Mouse (Mus musculus): Measurements from ENCODE around the gene 6430548M08Rik. TPM values are rescaled to one million over a fixed set of nuclear protein-coding genes. Genes with fewer than 3 reads are reported as not detected.

Gene 6430548M08Rik
- total RNA-seq, 1 experiment = 0.54 TPM

DNA sequence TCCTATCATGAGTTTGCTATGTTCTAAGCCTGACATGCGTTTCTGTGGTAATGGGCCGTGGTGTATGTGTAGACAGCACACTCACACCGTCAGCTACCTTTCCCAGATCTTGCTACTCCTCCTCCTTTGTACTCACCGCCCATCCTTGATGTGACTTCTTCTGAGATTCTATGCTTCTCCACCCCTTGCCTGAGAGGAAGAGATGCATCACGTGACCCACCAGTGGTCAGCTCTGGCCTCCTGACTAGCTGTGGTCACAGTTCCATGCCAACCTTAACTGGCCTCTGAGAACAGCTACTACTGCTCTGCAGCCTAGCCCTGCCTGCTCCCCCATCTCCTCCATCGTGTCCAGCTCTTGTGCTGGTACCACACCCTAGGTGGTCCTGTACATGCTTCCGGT is 21.7 kb downstream of the 6430548M08Rik start:
- Histone ChIP-seq H3K9ac (ENCODE audit: insufficient read depth, low read depth, low read length, poor library complexity, severe bottlenecking) (no peak overlapping the region), H3K36me3 (ENCODE audit: control insufficient read depth, insufficient read depth, low read length, poor library complexity, severe bottlenecking) (no peaks in the 10 kb centered on the region), H3K4me3 (ENCODE audit: insufficient read depth in 1 of 2, low read depth in 1 of 2, low read length in 2 of 2, poor library complexity in 1 of 2, severe bottlenecking in 1 of 2) (no peak overlapping the region), H3K9me3 (ENCODE audit: control insufficient read depth, insufficient read depth, low read depth, low read length) (no peaks in the 10 kb centered on the region), H3K27ac (ENCODE audit: insufficient read depth, low read depth, low read length, poor library complexity, severe bottlenecking) (no peak overlapping the region), H3K4me1 (ENCODE audit: control insufficient read depth in 2 of 2, insufficient read depth in 2 of 2, low read length in 2 of 2, poor library complexity in 1 of 2) (no peaks in the 10 kb centered on the region)
- no peak for DNase-seq (ENCODE audit: low read depth, low spot score)
- in situ Hi-C loops (cut with MboI; ENCODE audit: low sequenced_read_pairs in 2 of 2, unreplicated experiment in 2 of 2) = no loop called here
- TF ChIP-seq CHD2 (IDR thresholded peaks at IDR 0.05; ENCODE audit: low read depth, low read length) = no peak
- no peak for TF ChIP-seq MAFK (IDR thresholded peaks at IDR 0.05; ENCODE audit: insufficient read depth, low read depth, low read length)
- no peak for TF ChIP-seq ZC3H11A (IDR thresholded peaks at IDR 0.05; ENCODE audit: borderline replicate concordance, low read depth, low read length)
- no peak for TF ChIP-seq ZNF384 (IDR thresholded peaks at IDR 0.05; ENCODE audit: low read depth, low read length)
- no peak for TF ChIP-seq HCFC1 (IDR thresholded peaks at IDR 0.05; ENCODE audit: borderline replicate concordance, insufficient read depth, low read length)

DNA sequence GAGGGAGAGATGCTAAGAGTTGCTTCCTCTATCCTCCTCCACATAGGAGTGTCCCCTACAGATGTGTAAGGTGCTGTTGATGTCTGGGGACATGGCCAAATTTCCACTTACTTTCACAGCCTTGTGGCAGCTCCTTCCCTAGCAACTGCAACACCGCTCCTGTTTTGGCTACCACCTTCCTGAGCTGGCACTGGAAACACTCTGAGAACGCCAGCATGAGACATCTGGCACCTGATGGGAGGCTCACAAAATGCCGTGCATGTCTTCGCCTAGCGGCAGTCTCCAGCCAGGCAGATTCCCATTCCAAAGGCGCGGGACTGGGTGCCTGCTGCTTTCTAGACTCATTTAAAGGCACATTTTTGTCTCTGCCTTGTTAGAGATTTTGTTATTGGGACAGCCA is 22.7 kb downstream of the 6430548M08Rik start:
- DNase-seq (ENCODE audit: low read depth, low spot score) = no peak

GRCm38 (mm10) chr8:120138958-120139357 is 25.0 kb downstream of the 6430548M08Rik start:
- Histone ChIP-seq H3K4me1 (ENCODE audit: control insufficient read depth in 2 of 2, insufficient read depth in 2 of 2, low read length in 2 of 2, poor library complexity in 1 of 2) (no peaks in the 10 kb centered on the region), H3K36me3 (ENCODE audit: control insufficient read depth, insufficient read depth, low read length, poor library complexity, severe bottlenecking) (no peaks in the 10 kb centered on the region), H3K4me3 (ENCODE audit: insufficient read depth in 1 of 2, low read depth in 1 of 2, low read length in 2 of 2, poor library complexity in 1 of 2, severe bottlenecking in 1 of 2) (no peak overlapping the region), H3K9ac (ENCODE audit: insufficient read depth, low read depth, low read length, poor library complexity, severe bottlenecking) (no peak overlapping the region), H3K27ac (ENCODE audit: insufficient read depth, low read depth, low read length, poor library complexity, severe bottlenecking) (no peak overlapping the region), H3K9me3 (ENCODE audit: control insufficient read depth, insufficient read depth, low read depth, low read length) (no peaks in the 10 kb centered on the region)
- in situ Hi-C loops (cut with MboI; ENCODE audit: low sequenced_read_pairs in 2 of 2, unreplicated experiment in 2 of 2) = no loop called here
- no peak for DNase-seq (ENCODE audit: low read depth, low spot score)
- TF ChIP-seq ZNF384 (IDR thresholded peaks at IDR 0.05; ENCODE audit: low read depth, low read length) = no peak
- TF ChIP-seq CHD2 (IDR thresholded peaks at IDR 0.05; ENCODE audit: low read depth, low read length) = no peak
- no peak for TF ChIP-seq MAFK (IDR thresholded peaks at IDR 0.05; ENCODE audit: insufficient read depth, low read depth, low read length)
- no peak for TF ChIP-seq ZC3H11A (IDR thresholded peaks at IDR 0.05; ENCODE audit: borderline replicate concordance, low read depth, low read length)
- TF ChIP-seq HCFC1 (IDR thresholded peaks at IDR 0.05; ENCODE audit: borderline replicate concordance, insufficient read depth, low read length) = no peak

More for the DNA sequence above, 22.7 kb downstream of the 6430548M08Rik start:
- no peaks in the 10 kb centered on the region for H3K9me3 ChIP-seq (ENCODE audit: control insufficient read depth, insufficient read depth, low read depth, low read length)
- TF ChIP-seq CHD2 (IDR thresholded peaks at IDR 0.05; ENCODE audit: low read depth, low read length) (no peak), MAFK (IDR thresholded peaks at IDR 0.05; ENCODE audit: insufficient read depth, low read depth, low read length) (no peak), ZNF384 (IDR thresholded peaks at IDR 0.05; ENCODE audit: low read depth, low read length) (no peak), ZC3H11A (IDR thresholded peaks at IDR 0.05; ENCODE audit: borderline replicate concordance, low read depth, low read length) (no peak), HCFC1 (IDR thresholded peaks at IDR 0.05; ENCODE audit: borderline replicate concordance, insufficient read depth, low read length) (no peak)
- H3K4me1 ChIP-seq (ENCODE audit: control insufficient read depth in 2 of 2, insufficient read depth in 2 of 2, low read length in 2 of 2, poor library complexity in 1 of 2) = no peaks in the 10 kb centered on the region
- no peak overlapping the region for H3K27ac ChIP-seq (ENCODE audit: insufficient read depth, low read depth, low read length, poor library complexity, severe bottlenecking)
- H3K36me3 ChIP-seq (ENCODE audit: control insufficient read depth, insufficient read depth, low read length, poor library complexity, severe bottlenecking) = no peaks in the 10 kb centered on the region
- no peak overlapping the region for H3K9ac ChIP-seq (ENCODE audit: insufficient read depth, low read depth, low read length, poor library complexity, severe bottlenecking)
- H3K4me3 ChIP-seq (ENCODE audit: insufficient read depth in 1 of 2, low read depth in 1 of 2, low read length in 2 of 2, poor library complexity in 1 of 2, severe bottlenecking in 1 of 2) = no peak overlapping the region
- in situ Hi-C loops (cut with MboI; ENCODE audit: low sequenced_read_pairs in 2 of 2, unreplicated experiment in 2 of 2) = no loop called here

DNA sequence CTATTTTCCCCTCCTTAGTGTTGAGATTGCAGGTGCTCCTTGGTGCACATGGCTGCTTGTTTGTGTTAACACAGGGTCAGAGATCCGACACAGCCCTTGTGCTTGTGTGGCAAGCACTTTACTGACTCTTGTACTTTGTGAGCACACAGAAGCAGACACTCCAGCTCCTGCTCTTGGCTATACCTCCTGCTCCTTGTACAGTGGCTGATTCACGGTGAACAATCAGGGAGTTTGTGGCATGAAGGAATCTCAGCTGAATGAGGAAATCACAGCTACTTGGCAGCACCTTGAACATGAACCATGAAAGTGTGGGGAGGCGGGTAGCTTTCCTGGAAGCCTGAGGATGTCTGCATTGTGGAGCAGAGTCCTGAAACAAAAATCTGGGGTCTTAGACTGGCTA is 26.8 kb downstream of the 6430548M08Rik start:
- Histone ChIP-seq H3K4me1 (ENCODE audit: control insufficient read depth in 2 of 2, insufficient read depth in 2 of 2, low read length in 2 of 2, poor library complexity in 1 of 2) (no peaks in the 10 kb centered on the region; a peak in 1 of 4 replicates), H3K27ac (ENCODE audit: insufficient read depth, low read depth, low read length, poor library complexity, severe bottlenecking) (no peak overlapping the region), H3K4me3 (ENCODE audit: insufficient read depth in 1 of 2, low read depth in 1 of 2, low read length in 2 of 2, poor library complexity in 1 of 2, severe bottlenecking in 1 of 2) (no peak overlapping the region), H3K9ac (ENCODE audit: insufficient read depth, low read depth, low read length, poor library complexity, severe bottlenecking) (no peak overlapping the region), H3K36me3 (ENCODE audit: control insufficient read depth, insufficient read depth, low read length, poor library complexity, severe bottlenecking) (no peaks in the 10 kb centered on the region), H3K9me3 (ENCODE audit: control insufficient read depth, insufficient read depth, low read depth, low read length) (no peaks in the 10 kb centered on the region)
- TF ChIP-seq MAFK (IDR thresholded peaks at IDR 0.05; ENCODE audit: insufficient read depth, low read depth, low read length) (no peak), CHD2 (IDR thresholded peaks at IDR 0.05; ENCODE audit: low read depth, low read length) (no peak), ZC3H11A (IDR thresholded peaks at IDR 0.05; ENCODE audit: borderline replicate concordance, low read depth, low read length) (no peak), ZNF384 (IDR thresholded peaks at IDR 0.05; ENCODE audit: low read depth, low read length) (no peak), HCFC1 (IDR thresholded peaks at IDR 0.05; ENCODE audit: borderline replicate concordance, insufficient read depth, low read length) (no peak)
- no peak for DNase-seq (ENCODE audit: low read depth, low spot score)
- in situ Hi-C loops (cut with MboI; ENCODE audit: low sequenced_read_pairs in 2 of 2, unreplicated experiment in 2 of 2) = no loop called here
